Mouse (Mus musculus): Measurements from ENCODE around the gene Atg5. TPM values are rescaled to one million over a fixed set of nuclear protein-coding genes. Genes with fewer than 3 reads are reported as not detected.
A peak's percentile ranks its signal among the peaks of the same experiment; 100 is the strongest.

Gene Atg5
- polyA plus RNA-seq, 1 experiment from 2014 or later = 46.4 TPM

- H3K9me3 ChIP-seq = no peaks in the 10 kb centered on the region
- no peaks in the 10 kb centered on the region for H3K27me3 ChIP-seq (replicated peaks)
- no peak overlapping the region for H3K4me2 ChIP-seq
- no peak overlapping the region for H3K4me3 ChIP-seq (replicated peaks)
- no peak overlapping the region for H3K9ac ChIP-seq
- no peak overlapping the region for H3K27ac ChIP-seq
- no peak for ATAC-seq (ENCODE audit: insufficient read depth, low FRiP score, low read depth)
- peaks cover 13% of the 10 kb centered on the region; the same call in 1 of the 2 replicates for H3K36me3 ChIP-seq
- H3K4me1 ChIP-seq = no peaks in the 10 kb centered on the region
- 81% methylated on average over 4 of the region's 4 CpGs for whole genome bisulfite sequencing
Measured at GRCm38 (mm10) chr10:44285935-44286334, 17.8 kb downstream of the Atg5 start.

DNA sequence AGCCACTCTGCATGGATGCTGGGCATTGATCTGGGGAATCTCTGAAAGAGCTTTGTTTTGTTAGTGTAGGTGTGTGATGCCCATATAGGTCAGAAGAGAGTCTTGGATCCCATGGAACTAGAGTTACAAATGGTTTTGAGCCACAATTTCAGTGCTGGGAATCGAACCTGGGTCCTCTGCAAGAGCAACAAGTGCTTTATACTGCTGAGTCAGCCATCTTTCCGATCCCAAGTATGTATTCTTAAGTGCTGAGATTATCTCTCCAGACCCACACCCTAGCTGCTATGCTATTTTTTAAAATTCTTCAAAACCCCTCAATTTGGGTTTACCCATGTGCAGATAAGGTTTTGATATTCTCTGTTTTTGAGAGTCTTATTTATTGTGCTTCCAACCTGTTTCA lies 22.7 kb downstream of the Atg5 start:
- Histone ChIP-seq H3K4me1 (no peaks in the 10 kb centered on the region), H3K27me3 (replicated peaks) (no peaks in the 10 kb centered on the region), H3K4me3 (replicated peaks) (no peak overlapping the region), H3K4me2 (no peak overlapping the region), H3K36me3 (peaks cover 18% of the 10 kb centered on the region; the same call in 1 of the 2 replicates), H3K9me3 (no peaks in the 10 kb centered on the region), H3K27ac (no peak overlapping the region), H3K9ac (no peak overlapping the region)
- WGBS = 89% methylated on average over 2 of the region's 2 CpGs
- ATAC-seq (ENCODE audit: insufficient read depth, low FRiP score, low read depth) = no peak

- no peaks in the 10 kb centered on the region for H3K9me3 ChIP-seq
- H3K4me3 ChIP-seq (replicated peaks) = no peak overlapping the region
- 51% methylated on average over 3 of the region's 3 CpGs for WGBS
- no peak overlapping the region for H3K9ac ChIP-seq
- no peak for ATAC-seq (ENCODE audit: insufficient read depth, low FRiP score, low read depth)
- no peaks in the 10 kb centered on the region for H3K4me1 ChIP-seq
- H3K4me2 ChIP-seq = no peak overlapping the region
- H3K27me3 ChIP-seq (replicated peaks) = no peaks in the 10 kb centered on the region
- no peak overlapping the region for H3K27ac ChIP-seq
- peaks cover 10% of the 10 kb centered on the region; the same call in 1 of the 2 replicates for H3K36me3 ChIP-seq
Measured at GRCm38 (mm10) chr10:44292205-44292604, 24.0 kb downstream of the Atg5 start.

GRCm38 (mm10) chr10:44299165-44299564 lies 31.0 kb downstream of the Atg5 start:
- Histone ChIP-seq H3K4me3 (replicated peaks) (no peak overlapping the region), H3K27ac (no peak overlapping the region), H3K9ac (no peak overlapping the region), H3K27me3 (replicated peaks) (no peaks in the 10 kb centered on the region), H3K36me3 (peaks cover 6% of the 10 kb centered on the region; the same call in 1 of the 2 replicates), H3K9me3 (no peaks in the 10 kb centered on the region), H3K4me1 (no peaks in the 10 kb centered on the region), H3K4me2 (no peak overlapping the region)
- no peak for ATAC-seq (ENCODE audit: insufficient read depth, low FRiP score, low read depth)
- whole genome bisulfite sequencing = 72% methylated on average over 9 of the region's 9 CpGs

DNA sequence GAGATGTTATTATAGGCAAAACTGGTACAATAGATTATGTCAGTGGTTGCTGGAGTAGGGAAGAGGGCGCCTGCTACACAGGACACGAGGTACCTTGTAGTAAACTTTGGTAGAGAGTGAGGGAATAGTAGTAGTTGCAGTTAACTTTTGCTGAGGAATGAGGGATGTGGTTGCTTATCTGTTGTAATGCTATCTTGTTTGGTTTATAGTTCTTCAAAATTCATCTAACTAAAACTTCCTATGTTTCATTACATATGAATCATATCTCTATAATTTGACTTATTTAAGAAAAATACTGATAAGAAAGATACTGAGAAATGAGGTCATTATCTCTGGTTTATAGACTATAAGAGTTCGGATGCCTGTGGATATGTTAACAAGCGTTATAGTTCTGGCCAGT lies 31.9 kb downstream of the Atg5 start:
- Histone ChIP-seq H3K4me3 (replicated peaks) (no peak overlapping the region), H3K4me2 (no peak overlapping the region), H3K27ac (no peak overlapping the region), H3K9ac (no peak overlapping the region), H3K36me3 (peaks cover 6% of the 10 kb centered on the region; the same call in 1 of the 2 replicates), H3K27me3 (replicated peaks) (no peaks in the 10 kb centered on the region), H3K4me1 (no peaks in the 10 kb centered on the region), H3K9me3 (no peaks in the 10 kb centered on the region)
- no peak for ATAC-seq (ENCODE audit: insufficient read depth, low FRiP score, low read depth)
- WGBS = 81% methylated on average over 4 of the region's 4 CpGs

GRCm38 (mm10) chr10:44303648-44304329 lies 35.6 kb downstream of the Atg5 start:
- no peaks in the 10 kb centered on the region for H3K36me3 ChIP-seq
- H3K27me3 ChIP-seq (replicated peaks) = no peaks in the 10 kb centered on the region
- H3K9ac ChIP-seq = no peak overlapping the region
- H3K4me1 ChIP-seq = no peaks in the 10 kb centered on the region
- H3K9me3 ChIP-seq = no peaks in the 10 kb centered on the region
- H3K27ac ChIP-seq = no peak overlapping the region
- no peak for ATAC-seq (ENCODE audit: insufficient read depth, low FRiP score, low read depth)
- no peak overlapping the region for H3K4me3 ChIP-seq (replicated peaks)
- 87% methylated on average over 15 of the region's 15 CpGs for WGBS
- H3K4me2 ChIP-seq = no peak overlapping the region

- ATAC-seq (ENCODE audit: insufficient read depth, low FRiP score, low read depth) = peak; percentile 70
- Histone ChIP-seq H3K36me3 (no peaks in the 10 kb centered on the region), H3K27me3 (replicated peaks) (no peaks in the 10 kb centered on the region), H3K4me1 (no peaks in the 10 kb centered on the region), H3K9me3 (no peaks in the 10 kb centered on the region), H3K9ac (no peak overlapping the region), H3K4me2 (no peak overlapping the region), H3K4me3 (replicated peaks) (no peak overlapping the region), H3K27ac (no peak overlapping the region)
- WGBS = 74% methylated on average over 3 of the region's 3 CpGs
Measured at GRCm38 (mm10) chr10:44304330-44304717, 36.2 kb downstream of the Atg5 start.

- Histone ChIP-seq H3K9ac (no peak overlapping the region), H3K4me3 (replicated peaks) (no peak overlapping the region), H3K27me3 (replicated peaks) (no peaks in the 10 kb centered on the region), H3K4me2 (no peak overlapping the region), H3K9me3 (no peaks in the 10 kb centered on the region), H3K36me3 (no peaks in the 10 kb centered on the region), H3K27ac (no peak overlapping the region), H3K4me1 (no peaks in the 10 kb centered on the region)
- ATAC-seq (ENCODE audit: insufficient read depth, low FRiP score, low read depth) = no peak
- WGBS = 69% methylated on average over 3 of the region's 3 CpGs
Measured at GRCm38 (mm10) chr10:44304845-44305244, 36.7 kb downstream of the Atg5 start.

DNA sequence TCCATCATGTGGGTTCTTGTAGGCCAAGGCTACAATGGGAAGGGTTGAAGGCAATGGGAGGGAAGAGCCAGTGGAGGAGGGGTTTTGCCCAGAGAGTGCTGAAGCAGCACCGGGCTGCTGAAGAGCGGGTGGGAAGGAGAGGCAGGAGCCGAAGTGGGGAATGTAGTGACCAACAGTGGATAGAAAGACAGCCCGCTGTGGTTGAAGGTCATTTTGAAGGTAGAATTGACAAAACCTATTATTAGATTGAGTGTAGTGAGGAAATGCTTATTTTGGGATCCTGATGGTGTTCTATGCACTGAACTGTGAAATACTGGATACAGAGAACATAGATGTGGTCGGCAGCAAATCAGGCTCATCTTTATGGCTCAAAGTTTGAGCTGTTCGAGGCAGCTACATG lies 38.1 kb downstream of the Atg5 start:
- no peak overlapping the region for H3K27ac ChIP-seq
- H3K9ac ChIP-seq = no peak overlapping the region
- no peaks in the 10 kb centered on the region for H3K9me3 ChIP-seq
- H3K36me3 ChIP-seq = no peaks in the 10 kb centered on the region
- no peak overlapping the region for H3K4me3 ChIP-seq (replicated peaks)
- H3K4me2 ChIP-seq = no peak overlapping the region
- H3K4me1 ChIP-seq = no peaks in the 10 kb centered on the region
- WGBS = 90% methylated on average over 6 of the region's 6 CpGs
- H3K27me3 ChIP-seq (replicated peaks) = no peaks in the 10 kb centered on the region
- ATAC-seq (ENCODE audit: insufficient read depth, low FRiP score, low read depth) = no peak

GRCm38 (mm10) chr10:44308280-44308679 lies 40.1 kb downstream of the Atg5 start:
- ATAC-seq (ENCODE audit: insufficient read depth, low FRiP score, low read depth) = no peak
- H3K4me1 ChIP-seq = no peaks in the 10 kb centered on the region
- no peak overlapping the region for H3K4me2 ChIP-seq
- no peak overlapping the region for H3K4me3 ChIP-seq (replicated peaks)
- no peak overlapping the region for H3K27ac ChIP-seq
- H3K27me3 ChIP-seq (replicated peaks) = no peaks in the 10 kb centered on the region
- H3K36me3 ChIP-seq = no peaks in the 10 kb centered on the region
- no peaks in the 10 kb centered on the region for H3K9me3 ChIP-seq
- H3K9ac ChIP-seq = no peak overlapping the region

DNA sequence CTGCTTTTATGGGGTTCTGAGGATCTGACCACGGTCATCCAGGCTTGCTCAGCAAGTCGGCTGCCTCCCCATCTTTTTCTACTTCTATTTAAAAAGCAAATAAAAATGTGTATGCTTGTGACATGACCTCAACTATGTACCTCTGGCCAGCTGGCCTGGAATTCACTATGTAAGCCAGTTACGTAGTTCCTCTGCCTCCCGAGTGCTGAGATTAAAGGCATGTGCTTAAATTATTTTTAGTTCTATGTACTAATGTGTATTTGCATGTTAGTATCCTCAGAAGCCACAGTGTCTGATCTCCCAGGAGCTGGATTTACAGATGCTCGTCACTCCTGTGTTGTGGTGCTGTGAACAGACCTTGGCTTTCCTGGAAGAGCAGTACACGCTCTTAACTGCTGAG lies 41.1 kb downstream of the Atg5 start:
- H3K9me3 ChIP-seq = no peaks in the 10 kb centered on the region
- no peaks in the 10 kb centered on the region for H3K36me3 ChIP-seq
- H3K4me2 ChIP-seq = no peak overlapping the region
- WGBS = 78% methylated on average over 6 of the region's 6 CpGs
- no peak for ATAC-seq (ENCODE audit: insufficient read depth, low FRiP score, low read depth)
- no peak overlapping the region for H3K27ac ChIP-seq
- no peaks in the 10 kb centered on the region for H3K4me1 ChIP-seq
- H3K9ac ChIP-seq = no peak overlapping the region
- H3K27me3 ChIP-seq (replicated peaks) = no peaks in the 10 kb centered on the region
- no peak overlapping the region for H3K4me3 ChIP-seq (replicated peaks)

DNA sequence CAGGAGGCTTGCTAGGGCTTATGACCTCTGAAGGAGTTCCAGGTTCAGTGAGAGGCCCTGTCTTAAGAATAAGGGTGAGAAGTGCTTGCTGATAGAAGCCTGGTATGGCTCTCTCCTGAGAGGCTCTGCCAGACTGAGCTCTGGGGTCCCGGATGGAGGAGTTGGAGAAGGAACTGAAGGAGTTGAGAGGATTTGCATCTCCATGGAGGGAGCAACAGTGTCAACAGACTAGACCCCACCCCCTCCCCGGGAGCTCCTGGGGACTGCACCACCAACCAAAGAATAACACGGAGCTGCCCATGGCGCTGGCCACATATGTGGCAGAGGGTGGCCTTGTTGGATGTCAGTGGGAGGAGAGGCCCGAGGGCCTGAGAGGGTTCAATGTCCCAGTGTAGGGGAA lies 47.1 kb downstream of the Atg5 start:
- no peak overlapping the region for H3K27ac ChIP-seq
- H3K9me3 ChIP-seq = no peaks in the 10 kb centered on the region
- H3K27me3 ChIP-seq (replicated peaks) = no peaks in the 10 kb centered on the region
- no peak for ATAC-seq (ENCODE audit: insufficient read depth, low FRiP score, low read depth)
- no peak overlapping the region for H3K9ac ChIP-seq
- H3K4me3 ChIP-seq (replicated peaks) = no peak overlapping the region
- H3K36me3 ChIP-seq = no peaks in the 10 kb centered on the region
- peaks cover 7% of the 10 kb centered on the region; the same call in 1 of the 2 replicates for H3K4me1 ChIP-seq
- H3K4me2 ChIP-seq = no peak overlapping the region
- WGBS = 51% methylated on average over 5 of the region's 5 CpGs

Data from stomach, embryonic 15.5 days (tissue).